Mouse (Mus musculus): ENCODE results near the gene Cfdp1. TPM values are rescaled to one million over a fixed set of nuclear protein-coding genes. Genes with fewer than 3 reads are reported as not detected.

Gene Cfdp1
- polyA plus RNA-seq, 1 experiment from 2014 or later = 220 TPM

GRCm38 (mm10) chr8:111778801-111779200 lies 75.3 kb downstream of the Cfdp1 start:
- no peaks in the 10 kb centered on the region for H3K27me3 ChIP-seq (ENCODE audit: insufficient read depth, low read length)
- no peak overlapping the region for H3K27ac ChIP-seq (ENCODE audit: low read length)
- H3K4me1 ChIP-seq (ENCODE audit: insufficient read depth, low read length) = 0 out of 2 replicates have a peak, but pooled peaks cover 4% of the 10 kb centered on the region
- 76% methylated on average over 7 of the region's 7 CpGs for WGBS
- H3K9me3 ChIP-seq (ENCODE audit: low read length) = no peaks in the 10 kb centered on the region
- ATAC-seq (ENCODE audit: low FRiP score, low TSS enrichment) = no peak
- H3K4me2 ChIP-seq (replicated peaks; ENCODE audit: low read depth, low read length) = no peak overlapping the region
- no peak overlapping the region for H3K4me3 ChIP-seq (ENCODE audit: low read length)
- peaks cover 23% of the 10 kb centered on the region for H3K36me3 ChIP-seq (ENCODE audit: insufficient read depth, low read length)
- no peak overlapping the region for H3K9ac ChIP-seq (replicated peaks; ENCODE audit: low read length)

GRCm38 (mm10) chr8:111776492-111776891 lies 77.6 kb downstream of the Cfdp1 start:
- Histone ChIP-seq H3K27ac (ENCODE audit: low read length) (no peak overlapping the region), H3K4me1 (ENCODE audit: insufficient read depth, low read length) (0 out of 2 replicates have a peak, but pooled peaks cover 6% of the 10 kb centered on the region), H3K9me3 (ENCODE audit: low read length) (no peaks in the 10 kb centered on the region), H3K4me2 (replicated peaks; ENCODE audit: low read depth, low read length) (no peak overlapping the region), H3K36me3 (ENCODE audit: insufficient read depth, low read length) (peaks cover 26% of the 10 kb centered on the region), H3K9ac (replicated peaks; ENCODE audit: low read length) (no peak overlapping the region), H3K4me3 (ENCODE audit: low read length) (no peak overlapping the region), H3K27me3 (ENCODE audit: insufficient read depth, low read length) (no peaks in the 10 kb centered on the region)
- no peak for ATAC-seq (ENCODE audit: low FRiP score, low TSS enrichment)
- 98% methylated on average over 4 of the region's 4 CpGs for WGBS

DNA sequence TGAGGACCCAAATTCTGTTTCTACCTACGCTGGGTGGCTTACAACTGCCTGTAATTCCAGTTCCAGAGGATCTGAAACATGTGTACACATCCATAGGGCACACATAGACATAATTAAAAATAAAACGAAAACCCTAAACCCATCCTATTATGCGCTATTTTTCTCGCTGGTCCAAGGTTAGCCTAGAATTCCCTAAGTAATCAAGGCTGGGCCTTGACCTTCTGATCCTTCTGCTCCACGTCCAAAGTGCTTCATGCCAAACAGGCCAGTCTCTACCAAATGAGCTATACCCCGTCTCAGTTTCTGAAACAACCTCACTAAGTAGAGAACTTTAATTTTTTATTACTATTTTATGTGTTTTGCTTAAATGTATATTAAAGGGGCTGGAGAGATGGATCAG lies 78.3 kb downstream of the Cfdp1 start:
- H3K4me3 ChIP-seq (ENCODE audit: low read length) = no peak overlapping the region
- H3K27me3 ChIP-seq (ENCODE audit: insufficient read depth, low read length) = no peaks in the 10 kb centered on the region
- no peak overlapping the region for H3K4me2 ChIP-seq (replicated peaks; ENCODE audit: low read depth, low read length)
- H3K9me3 ChIP-seq (ENCODE audit: low read length) = no peaks in the 10 kb centered on the region
- no peak for ATAC-seq (ENCODE audit: low FRiP score, low TSS enrichment)
- 96% methylated on average over 6 of the region's 6 CpGs for WGBS
- H3K9ac ChIP-seq (replicated peaks; ENCODE audit: low read length) = no peak overlapping the region
- H3K4me1 ChIP-seq (ENCODE audit: insufficient read depth, low read length) = 0 out of 2 replicates have a peak, but pooled peaks cover 10% of the 10 kb centered on the region
- H3K36me3 ChIP-seq (ENCODE audit: insufficient read depth, low read length) = peaks cover 30% of the 10 kb centered on the region
- H3K27ac ChIP-seq (ENCODE audit: low read length) = no peak overlapping the region

GRCm38 (mm10) chr8:111773476-111773875 lies 80.6 kb downstream of the Cfdp1 start:
- no peaks in the 10 kb centered on the region for H3K27me3 ChIP-seq (ENCODE audit: insufficient read depth, low read length)
- no peaks in the 10 kb centered on the region for H3K9me3 ChIP-seq (ENCODE audit: low read length)
- H3K9ac ChIP-seq (replicated peaks; ENCODE audit: low read length) = no peak overlapping the region
- WGBS = 90% methylated on average over 5 of the region's 5 CpGs
- peaks cover 30% of the 10 kb centered on the region for H3K36me3 ChIP-seq (ENCODE audit: insufficient read depth, low read length)
- H3K27ac ChIP-seq (ENCODE audit: low read length) = no peak overlapping the region
- no peak overlapping the region for H3K4me3 ChIP-seq (ENCODE audit: low read length)
- peaks cover 19% of the 10 kb centered on the region; the same call in 1 of the 2 replicates for H3K4me1 ChIP-seq (ENCODE audit: insufficient read depth, low read length)
- no peak for ATAC-seq (ENCODE audit: low FRiP score, low TSS enrichment)
- H3K4me2 ChIP-seq (replicated peaks; ENCODE audit: low read depth, low read length) = no peak overlapping the region

DNA sequence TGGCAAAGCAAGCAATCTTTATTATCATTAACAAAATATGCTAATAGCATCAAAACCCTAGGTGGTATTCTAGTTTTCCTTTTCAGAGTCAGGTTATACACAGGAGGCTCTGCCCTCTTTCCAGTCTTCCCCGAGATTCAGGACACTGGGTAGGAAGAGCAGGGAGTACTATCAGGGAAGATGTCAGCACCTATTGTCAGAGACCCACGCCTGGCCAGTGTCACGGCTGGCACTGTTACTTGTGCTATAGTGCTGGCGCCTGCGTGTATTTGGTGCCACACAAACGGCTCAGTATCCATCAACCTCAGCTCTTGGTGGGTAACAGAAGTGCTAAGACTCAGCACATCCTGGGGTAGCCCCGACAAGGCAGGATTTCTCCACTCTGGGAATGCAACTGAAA lies 81.0 kb downstream of the Cfdp1 start:
- 84% methylated on average over 7 of the region's 7 CpGs for WGBS
- H3K4me1 ChIP-seq (ENCODE audit: insufficient read depth, low read length) = peaks cover 19% of the 10 kb centered on the region; the same call in 1 of the 2 replicates
- H3K27ac ChIP-seq (ENCODE audit: low read length) = no peak overlapping the region
- no peak overlapping the region for H3K9ac ChIP-seq (replicated peaks; ENCODE audit: low read length)
- H3K4me2 ChIP-seq (replicated peaks; ENCODE audit: low read depth, low read length) = no peak overlapping the region
- H3K4me3 ChIP-seq (ENCODE audit: low read length) = no peak overlapping the region
- H3K9me3 ChIP-seq (ENCODE audit: low read length) = no peaks in the 10 kb centered on the region
- H3K27me3 ChIP-seq (ENCODE audit: insufficient read depth, low read length) = no peaks in the 10 kb centered on the region
- ATAC-seq (ENCODE audit: low FRiP score, low TSS enrichment) = no peak
- peaks cover 29% of the 10 kb centered on the region for H3K36me3 ChIP-seq (ENCODE audit: insufficient read depth, low read length)

DNA sequence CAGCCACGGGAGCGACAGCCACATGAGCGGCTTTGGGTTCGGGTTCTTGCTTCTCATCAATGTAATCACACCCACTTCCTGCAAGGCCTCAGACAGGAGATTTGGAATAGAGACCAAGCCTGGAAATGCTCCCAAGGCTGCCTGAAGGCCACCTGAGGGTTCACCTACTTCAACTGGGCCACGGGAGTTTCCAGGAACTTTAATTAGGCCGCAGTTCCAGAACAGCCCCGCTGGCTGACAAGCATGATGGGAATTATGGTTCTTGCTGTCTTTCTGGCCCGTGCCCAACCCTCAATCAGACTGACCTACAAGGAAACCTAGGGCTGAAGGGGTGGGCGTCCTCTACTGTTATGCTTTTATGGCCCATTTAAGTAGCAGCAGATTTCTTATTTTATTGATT lies 82.0 kb downstream of the Cfdp1 start:
- no peak for ATAC-seq (ENCODE audit: low FRiP score, low TSS enrichment)
- peaks cover 19% of the 10 kb centered on the region; the same call in 1 of the 2 replicates for H3K4me1 ChIP-seq (ENCODE audit: insufficient read depth, low read length)
- no peaks in the 10 kb centered on the region for H3K27me3 ChIP-seq (ENCODE audit: insufficient read depth, low read length)
- H3K4me3 ChIP-seq (ENCODE audit: low read length) = no peak overlapping the region
- no peak overlapping the region for H3K27ac ChIP-seq (ENCODE audit: low read length)
- H3K9ac ChIP-seq (replicated peaks; ENCODE audit: low read length) = no peak overlapping the region
- no peak overlapping the region for H3K4me2 ChIP-seq (replicated peaks; ENCODE audit: low read depth, low read length)
- no peaks in the 10 kb centered on the region for H3K9me3 ChIP-seq (ENCODE audit: low read length)
- H3K36me3 ChIP-seq (ENCODE audit: insufficient read depth, low read length) = peaks cover 37% of the 10 kb centered on the region
- WGBS = 80% methylated on average over 9 of the region's 9 CpGs

DNA sequence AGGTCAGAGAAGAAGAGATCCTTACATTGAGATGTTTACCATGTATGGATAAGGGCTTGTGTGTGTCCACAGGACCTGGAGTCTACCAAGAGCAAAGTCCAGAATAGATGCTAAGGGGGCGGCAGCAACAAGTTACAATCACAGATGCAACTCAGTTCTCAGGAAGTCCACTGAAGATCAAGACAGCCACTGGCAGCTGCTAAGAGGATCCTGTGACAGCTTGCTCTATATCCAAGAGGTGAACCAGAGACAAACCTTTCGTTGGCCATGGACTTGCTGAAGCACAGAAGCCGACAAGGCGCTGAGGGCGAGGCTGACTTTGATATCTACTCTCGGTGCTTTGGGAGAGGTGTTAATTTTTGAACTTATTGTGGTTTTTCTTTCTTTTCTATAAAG lies 82.5 kb downstream of the Cfdp1 start:
- no peaks in the 10 kb centered on the region for H3K9me3 ChIP-seq (ENCODE audit: low read length)
- no peak for ATAC-seq (ENCODE audit: low FRiP score, low TSS enrichment)
- H3K9ac ChIP-seq (replicated peaks; ENCODE audit: low read length) = no peak overlapping the region
- H3K4me3 ChIP-seq (ENCODE audit: low read length) = no peak overlapping the region
- no peak overlapping the region for H3K27ac ChIP-seq (ENCODE audit: low read length)
- H3K4me2 ChIP-seq (replicated peaks; ENCODE audit: low read depth, low read length) = no peak overlapping the region
- peaks cover 19% of the 10 kb centered on the region; the same call in 1 of the 2 replicates for H3K4me1 ChIP-seq (ENCODE audit: insufficient read depth, low read length)
- peaks cover 41% of the 10 kb centered on the region for H3K36me3 ChIP-seq (ENCODE audit: insufficient read depth, low read length)
- H3K27me3 ChIP-seq (ENCODE audit: insufficient read depth, low read length) = no peaks in the 10 kb centered on the region
- 94% methylated on average over 6 of the region's 6 CpGs for WGBS

GRCm38 (mm10) chr8:111770958-111771624 lies 83.0 kb downstream of the Cfdp1 start:
- peaks cover 19% of the 10 kb centered on the region; the same call in 1 of the 2 replicates for H3K4me1 ChIP-seq (ENCODE audit: insufficient read depth, low read length)
- ATAC-seq (ENCODE audit: low FRiP score, low TSS enrichment) = no peak
- H3K9me3 ChIP-seq (ENCODE audit: low read length) = no peaks in the 10 kb centered on the region
- peaks cover 45% of the 10 kb centered on the region for H3K36me3 ChIP-seq (ENCODE audit: insufficient read depth, low read length)
- H3K9ac ChIP-seq (replicated peaks; ENCODE audit: low read length) = no peak overlapping the region
- H3K27me3 ChIP-seq (ENCODE audit: insufficient read depth, low read length) = no peaks in the 10 kb centered on the region
- no peak overlapping the region for H3K4me3 ChIP-seq (ENCODE audit: low read length)
- H3K27ac ChIP-seq (ENCODE audit: low read length) = 0 out of 2 replicates have a peak overlapping the region, but pooled peaks have one; percentile 9
- H3K4me2 ChIP-seq (replicated peaks; ENCODE audit: low read depth, low read length) = no peak overlapping the region
- WGBS = 59% methylated on average over 5 of the region's 5 CpGs

DNA sequence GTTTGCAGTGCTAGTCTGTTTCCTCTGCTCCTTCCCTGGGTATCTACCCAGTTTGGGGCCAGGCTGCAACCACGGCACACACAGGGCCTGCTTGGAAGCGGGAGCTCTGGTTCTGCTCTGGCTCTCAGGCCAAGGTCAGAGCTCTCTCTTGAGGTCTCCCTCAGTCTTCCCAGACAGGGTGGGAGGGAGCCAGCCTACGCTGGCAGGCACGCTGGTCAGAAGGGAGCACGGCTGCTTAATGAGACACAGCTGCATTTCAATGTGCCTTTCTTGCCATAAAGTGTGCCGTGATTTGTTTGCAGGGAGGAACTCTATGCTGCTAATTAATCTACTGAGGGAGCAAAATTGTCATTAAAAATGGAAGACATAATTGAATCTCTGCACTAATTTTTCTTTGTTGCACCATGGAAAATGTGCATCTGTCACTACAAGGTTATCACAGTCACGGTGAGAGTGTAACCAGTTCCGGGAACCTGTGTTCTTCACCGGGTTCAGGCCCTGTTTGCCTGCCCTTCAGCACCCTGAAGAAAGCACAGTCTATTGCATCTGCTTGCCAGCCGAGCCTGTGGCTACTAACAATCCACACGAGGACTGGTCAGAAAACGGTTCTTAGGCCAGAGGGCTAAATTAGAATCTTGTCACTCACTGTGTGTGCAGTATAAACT lies 84.2 kb downstream of the Cfdp1 start:
- Histone ChIP-seq H3K4me2 (replicated peaks; ENCODE audit: low read depth, low read length) (no peak overlapping the region), H3K9ac (replicated peaks; ENCODE audit: low read length) (no peak overlapping the region; the same call in 1 of the 2 replicates), H3K9me3 (ENCODE audit: low read length) (no peaks in the 10 kb centered on the region), H3K4me1 (ENCODE audit: insufficient read depth, low read length) (peaks cover 19% of the 10 kb centered on the region; the same call in 1 of the 2 replicates), H3K27ac (ENCODE audit: low read length) (peak overlapping the region; percentile 50), H3K27me3 (ENCODE audit: insufficient read depth, low read length) (no peaks in the 10 kb centered on the region), H3K4me3 (ENCODE audit: low read length) (no peak overlapping the region), H3K36me3 (ENCODE audit: insufficient read depth, low read length) (peaks cover 53% of the 10 kb centered on the region)
- 46% methylated on average over 12 of the region's 12 CpGs for WGBS
- ATAC-seq (ENCODE audit: low FRiP score, low TSS enrichment) = peak; percentile 79

GRCm38 (mm10) chr8:111769296-111769695 lies 84.8 kb downstream of the Cfdp1 start:
- ATAC-seq (ENCODE audit: low FRiP score, low TSS enrichment) = no peak
- H3K27me3 ChIP-seq (ENCODE audit: insufficient read depth, low read length) = no peaks in the 10 kb centered on the region
- H3K36me3 ChIP-seq (ENCODE audit: insufficient read depth, low read length) = peaks cover 48% of the 10 kb centered on the region
- H3K4me1 ChIP-seq (ENCODE audit: insufficient read depth, low read length) = peaks cover 19% of the 10 kb centered on the region; the same call in 1 of the 2 replicates
- no peaks in the 10 kb centered on the region for H3K9me3 ChIP-seq (ENCODE audit: low read length)
- H3K4me3 ChIP-seq (ENCODE audit: low read length) = no peak overlapping the region
- H3K27ac ChIP-seq (ENCODE audit: low read length) = peak overlapping the region; percentile 50; the same call in 1 of the 2 replicates
- H3K9ac ChIP-seq (replicated peaks; ENCODE audit: low read length) = no peak overlapping the region; the same call in 1 of the 2 replicates
- 63% methylated on average over 15 of the region's 15 CpGs for WGBS
- H3K4me2 ChIP-seq (replicated peaks; ENCODE audit: low read depth, low read length) = no peak overlapping the region

Measured in kidney, embryonic 16.5 days (tissue).